Mouse (Mus musculus) erythroblast, embryonic 14.5 days (primary cell): ENCODE measurements around the gene Arhgap25.

Source experiments
- GATA1 ChIP-seq: IDR thresholded peaks from 2 replicates; pipeline ENCODE4 v1.6.1; 2012; ENCODE audit warnings: low read length, inconsistent platforms, mixed read lengths
- TAL1 ChIP-seq: IDR thresholded peaks from 3 replicates; pipeline ENCODE4 v1.6.1; 2012; ENCODE audit warnings: low read length, inconsistent platforms, mixed read lengths

DNA sequence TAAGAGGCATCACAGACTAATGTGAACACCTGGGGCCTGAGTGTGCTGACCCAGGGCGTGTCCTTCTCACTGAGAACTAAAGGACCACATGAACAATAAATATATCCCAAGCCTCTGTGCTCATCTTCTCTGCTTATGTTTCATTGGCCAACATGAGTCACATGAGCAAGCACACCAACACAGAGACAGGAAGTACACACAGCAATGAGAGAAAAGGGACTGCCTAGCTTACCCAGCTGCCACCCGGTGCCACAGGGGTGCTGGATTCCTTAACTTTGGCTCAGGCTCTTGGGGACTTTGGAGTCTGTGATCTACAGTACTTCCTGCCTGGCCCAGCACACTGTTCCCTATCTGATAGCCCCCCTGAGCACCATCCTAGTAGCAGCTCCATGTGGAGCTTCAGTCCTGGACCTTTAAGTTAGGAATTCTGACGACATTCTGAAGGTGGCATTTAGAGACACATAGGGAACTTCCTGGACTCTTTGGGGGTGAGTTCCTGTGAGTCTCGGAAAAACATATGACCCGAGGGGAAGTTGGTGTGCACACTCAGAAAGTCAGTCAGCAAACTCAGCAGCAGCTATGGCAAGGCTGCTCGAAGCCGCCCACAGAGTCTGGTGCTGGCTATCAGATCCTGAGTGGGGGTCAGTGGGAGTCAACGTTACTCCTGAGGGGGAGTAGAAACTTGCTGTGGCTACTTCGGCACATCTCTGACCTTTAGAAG is 2.0 kb upstream of the Arhgap25 start:
- TF ChIP-seq TAL1 (no peak), GATA1 (no peak)
